Mouse (Mus musculus) ES-Bruce4 (cell line): Measurements from ENCODE around the gene Cttnbp2nl.

Experiments
- CTCF ChIP-seq: IDR thresholded peaks from one replicate; pipeline ENCODE4 v1.8.1; 2011; ENCODE audit warnings: low read depth, low read length
- EP300 ChIP-seq: IDR thresholded peaks from 2 replicates; pipeline ENCODE4 v1.6.1; 2011; ENCODE audit warnings: low read depth, low read length; ENCODE audit not compliant: insufficient read depth
- POLR2A ChIP-seq: IDR thresholded peaks from one replicate; pipeline ENCODE4 v1.8.1; 2011; ENCODE audit warnings: low read length; ENCODE audit not compliant: insufficient read depth

GRCm38 (mm10) chr3:105090147-105090546 is 37.2 kb upstream of the Cttnbp2nl start:
- TF ChIP-seq CTCF (no peak), EP300 (no peak), POLR2A (no peak)
